Mouse (Mus musculus) bone marrow macrophage, adult 2 months (primary cell): ENCODE measurements at regions not wholly inside any gene's neighbourhood (a gene's known extent, or its start where the extent isn't known, plus 50 kb on each side); places are given as distances from the start of the nearest gene placed in this dataset.

Experiments used
- CTCF ChIP-seq: IDR thresholded peaks from 2 replicates; pipeline ENCODE4 v1.5.1; 2012; ENCODE audit warnings: low read depth, mild to moderate bottlenecking, low read length, moderate library complexity
- POLR2A ChIP-seq: IDR thresholded peaks from 2 replicates; pipeline ENCODE4 v1.6.1; 2012; ENCODE audit warnings: mild to moderate bottlenecking, low read depth, low read length, borderline replicate concordance

- TF ChIP-seq POLR2A: no peak
- no peak for TF ChIP-seq CTCF
Measured at GRCm38 (mm10) chr10:44881967-44882366, 185.0 kb upstream of the Prep start.
